Mouse (Mus musculus) liver, postnatal 0 days (tissue): ENCODE measurements at regions not wholly inside any gene's neighbourhood (a gene's known extent, or its start where the extent isn't known, plus 50 kb on each side); places are given as distances from the start of the nearest gene placed in this dataset.

Experiments
- CTCF ChIP-seq: sonication (generic); IDR thresholded peaks from 2 replicates; pipeline ENCODE4 v1.5.1; 2016; ENCODE audit warnings: antibody characterized with exemption, low read depth
- EP300 ChIP-seq: IDR thresholded peaks from 2 replicates; pipeline ENCODE4 v1.6.1; 2016; ENCODE audit warnings: antibody characterized with exemption, low read depth, mild to moderate bottlenecking

DNA sequence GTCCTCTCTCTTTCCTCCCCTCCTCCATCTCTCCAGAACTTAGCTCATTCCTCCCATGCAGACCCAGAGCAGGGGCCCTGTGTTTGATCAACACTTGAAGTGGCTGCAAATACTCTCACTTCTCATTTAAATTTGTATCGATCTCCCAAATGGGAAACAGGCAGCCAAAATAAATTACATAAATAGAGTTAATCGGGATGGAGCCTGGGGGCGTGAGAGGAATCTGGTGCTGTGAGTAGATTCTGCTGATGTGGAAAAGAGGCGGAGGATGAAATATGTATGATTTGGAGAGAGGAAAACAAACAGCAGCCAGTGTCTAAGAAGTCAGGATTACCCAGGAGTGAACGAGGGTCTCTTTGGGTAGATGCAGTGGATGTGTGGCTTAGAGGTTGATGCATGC, 121.6 kb upstream of the Xylt1 start:
- no peak for TF ChIP-seq CTCF
- TF ChIP-seq EP300: no peak
